Mouse (Mus musculus): ENCODE data around the gene Ndufa4l2. TPM values are rescaled to one million over a fixed set of nuclear protein-coding genes. Genes with fewer than 3 reads are reported as not detected.
A peak's percentile ranks its signal among the peaks of the same experiment; 100 is the strongest.

Ndufa4l2 gene
- polyA plus RNA-seq, 1 experiment = 5.4 TPM

- Histone ChIP-seq H3K27ac (ENCODE audit: insufficient read depth, low read length) (no peak overlapping the region), H3K36me3 (ENCODE audit: control insufficient read depth, insufficient read depth, low read length, poor library complexity, severe bottlenecking) (no peaks in the 10 kb centered on the region), H3K9ac (ENCODE audit: low read depth, poor library complexity, severe bottlenecking) (peak overlapping the region; percentile 51; the same call in 1 of the 2 replicates), H3K4me1 (ENCODE audit: control insufficient read depth, insufficient read depth, low read length) (peaks cover 10% of the 10 kb centered on the region), H3K4me3 (ENCODE audit: low read depth, low read length) (peak overlapping the region; percentile 27), H3K27me3 (ENCODE audit: control insufficient read depth, insufficient read depth, low read length, poor library complexity, severe bottlenecking) (no peaks in the 10 kb centered on the region), H3K9me3 (replicated peaks; ENCODE audit: control insufficient read depth, insufficient read depth, low read length, poor library complexity, severe bottlenecking) (no peaks in the 10 kb centered on the region)
- no peak for TF ChIP-seq POLR2A (IDR thresholded peaks at IDR 0.05; ENCODE audit: insufficient read depth, low read length)
- no peak for TF ChIP-seq CTCF (IDR thresholded peaks at IDR 0.05; ENCODE audit: low read depth, low read length)
- no peak for TF ChIP-seq EP300 (IDR thresholded peaks at IDR 0.05; ENCODE audit: insufficient read depth, low read depth, low read length)
Observed at GRCm38 (mm10) chr10:127512307-127512666, 2.5 kb upstream of the Ndufa4l2 start.

- Histone ChIP-seq H3K4me3 (ENCODE audit: low read depth, low read length) (peak overlapping the region; percentile 27), H3K36me3 (ENCODE audit: control insufficient read depth, insufficient read depth, low read length, poor library complexity, severe bottlenecking) (0 out of 2 replicates have a peak, but pooled peaks cover 3% of the 10 kb centered on the region), H3K9me3 (replicated peaks; ENCODE audit: control insufficient read depth, insufficient read depth, low read length, poor library complexity, severe bottlenecking) (no peaks in the 10 kb centered on the region), H3K27ac (ENCODE audit: insufficient read depth, low read length) (no peak overlapping the region), H3K27me3 (ENCODE audit: control insufficient read depth, insufficient read depth, low read length, poor library complexity, severe bottlenecking) (no peaks in the 10 kb centered on the region), H3K4me1 (ENCODE audit: control insufficient read depth, insufficient read depth, low read length) (peaks cover 10% of the 10 kb centered on the region), H3K9ac (ENCODE audit: low read depth, poor library complexity, severe bottlenecking) (no peak overlapping the region)
- TF ChIP-seq CTCF (IDR thresholded peaks at IDR 0.05; ENCODE audit: low read depth, low read length) (peak; percentile 100), POLR2A (IDR thresholded peaks at IDR 0.05; ENCODE audit: insufficient read depth, low read length) (no peak), EP300 (IDR thresholded peaks at IDR 0.05; ENCODE audit: insufficient read depth, low read depth, low read length) (peak; percentile 74)
Observed at GRCm38 (mm10) chr10:127512813-127513212, 2.0 kb upstream of the Ndufa4l2 start.

- Histone ChIP-seq H3K27me3 (ENCODE audit: control insufficient read depth, insufficient read depth, low read length, poor library complexity, severe bottlenecking) (no peaks in the 10 kb centered on the region), H3K4me1 (ENCODE audit: control insufficient read depth, insufficient read depth, low read length) (peaks cover 10% of the 10 kb centered on the region), H3K9ac (ENCODE audit: low read depth, poor library complexity, severe bottlenecking) (no peak overlapping the region), H3K4me3 (ENCODE audit: low read depth, low read length) (peak overlapping the region; percentile 20; the same call in 1 of the 2 replicates), H3K27ac (ENCODE audit: insufficient read depth, low read length) (no peak overlapping the region), H3K9me3 (replicated peaks; ENCODE audit: control insufficient read depth, insufficient read depth, low read length, poor library complexity, severe bottlenecking) (no peaks in the 10 kb centered on the region), H3K36me3 (ENCODE audit: control insufficient read depth, insufficient read depth, low read length, poor library complexity, severe bottlenecking) (peaks cover 4% of the 10 kb centered on the region)
- TF ChIP-seq EP300 (IDR thresholded peaks at IDR 0.05; ENCODE audit: insufficient read depth, low read depth, low read length) = no peak
- no peak for TF ChIP-seq CTCF (IDR thresholded peaks at IDR 0.05; ENCODE audit: low read depth, low read length)
Observed at GRCm38 (mm10) chr10:127513501-127514091, 1.2 kb upstream of the Ndufa4l2 start.

DNA sequence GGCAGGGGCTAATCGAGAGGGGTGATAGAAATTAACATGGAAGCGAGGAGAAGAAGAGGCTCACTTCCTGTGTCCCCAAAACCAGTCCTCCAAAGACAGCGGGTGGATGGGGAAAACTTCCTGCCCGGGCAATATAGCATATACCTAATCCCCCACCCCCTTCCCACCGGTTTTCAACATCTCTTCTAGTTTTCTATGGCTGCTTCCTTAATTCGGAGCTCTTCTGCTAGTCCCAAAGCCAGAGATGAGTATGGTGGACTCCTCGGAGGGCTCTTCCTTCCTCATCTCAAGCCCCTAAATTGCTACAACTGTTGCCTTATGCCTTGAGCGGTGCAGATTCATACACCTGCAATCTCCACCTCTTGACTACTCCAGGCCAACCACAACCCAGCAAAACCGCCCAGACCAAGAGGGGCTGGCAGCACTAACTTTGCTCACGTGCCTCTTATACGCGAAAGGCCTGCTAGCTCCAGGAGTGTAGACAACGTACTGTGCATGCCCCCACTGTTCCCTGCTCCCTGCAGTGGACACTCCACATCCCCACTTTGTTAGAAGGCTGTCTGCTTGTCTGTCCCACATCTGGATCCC is 562 bp upstream of the Ndufa4l2 start:
- Histone ChIP-seq H3K4me3 (ENCODE audit: low read depth, low read length) (peak overlapping the region; percentile 7; the same call in 1 of the 2 replicates), H3K27me3 (ENCODE audit: control insufficient read depth, insufficient read depth, low read length, poor library complexity, severe bottlenecking) (no peaks in the 10 kb centered on the region), H3K9me3 (replicated peaks; ENCODE audit: control insufficient read depth, insufficient read depth, low read length, poor library complexity, severe bottlenecking) (no peaks in the 10 kb centered on the region), H3K27ac (ENCODE audit: insufficient read depth, low read length) (no peak overlapping the region), H3K4me1 (ENCODE audit: control insufficient read depth, insufficient read depth, low read length) (peaks cover 10% of the 10 kb centered on the region), H3K9ac (ENCODE audit: low read depth, poor library complexity, severe bottlenecking) (no peak overlapping the region), H3K36me3 (ENCODE audit: control insufficient read depth, insufficient read depth, low read length, poor library complexity, severe bottlenecking) (peaks cover 4% of the 10 kb centered on the region)
- TF ChIP-seq EP300 (IDR thresholded peaks at IDR 0.05; ENCODE audit: insufficient read depth, low read depth, low read length) (no peak), POLR2A (IDR thresholded peaks at IDR 0.05; ENCODE audit: insufficient read depth, low read length) (no peak), CTCF (IDR thresholded peaks at IDR 0.05; ENCODE audit: low read depth, low read length) (no peak)

DNA sequence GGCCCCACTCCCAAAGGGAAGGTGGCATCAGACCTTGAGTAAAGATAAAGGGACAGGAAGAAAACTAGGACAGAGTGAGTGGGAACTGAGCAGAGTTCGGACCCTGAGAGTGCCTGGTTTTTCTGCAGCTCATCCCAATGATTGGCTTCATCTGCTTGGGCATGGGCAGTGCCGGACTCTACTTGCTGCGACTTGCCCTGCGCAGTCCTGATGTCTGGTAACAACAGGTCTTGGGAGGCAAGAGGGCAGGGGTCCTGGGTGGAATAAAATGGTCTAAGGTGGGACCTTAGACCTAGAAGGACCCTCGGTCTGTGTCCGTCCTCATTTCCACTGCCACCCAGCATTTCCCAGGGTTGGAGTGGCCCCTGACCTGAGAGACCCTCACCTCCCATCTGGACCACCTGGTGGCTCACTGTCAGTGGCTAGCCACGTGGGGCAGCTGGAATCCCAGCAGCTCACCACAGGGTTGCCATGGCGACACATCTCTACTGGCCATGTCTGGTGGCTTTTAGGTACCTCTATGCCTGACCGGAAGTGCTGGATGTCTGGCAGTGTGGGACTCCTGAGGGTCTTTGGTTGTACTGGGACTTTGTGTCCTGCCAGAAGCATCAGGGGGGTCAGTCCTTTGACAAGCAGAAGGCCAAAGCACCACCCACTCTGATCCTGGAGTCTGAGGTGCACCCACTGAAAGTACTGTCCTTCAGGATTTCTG is 660 bp downstream of the Ndufa4l2 start:
- Histone ChIP-seq H3K4me3 (ENCODE audit: low read depth, low read length) (peak overlapping the region; percentile 68), H3K27me3 (ENCODE audit: control insufficient read depth, insufficient read depth, low read length, poor library complexity, severe bottlenecking) (no peaks in the 10 kb centered on the region), H3K9me3 (replicated peaks; ENCODE audit: control insufficient read depth, insufficient read depth, low read length, poor library complexity, severe bottlenecking) (no peaks in the 10 kb centered on the region), H3K4me1 (ENCODE audit: control insufficient read depth, insufficient read depth, low read length) (peaks cover 8% of the 10 kb centered on the region), H3K36me3 (ENCODE audit: control insufficient read depth, insufficient read depth, low read length, poor library complexity, severe bottlenecking) (peaks cover 9% of the 10 kb centered on the region), H3K9ac (ENCODE audit: low read depth, poor library complexity, severe bottlenecking) (no peak overlapping the region), H3K27ac (ENCODE audit: insufficient read depth, low read length) (no peak overlapping the region)
- no peak for TF ChIP-seq EP300 (IDR thresholded peaks at IDR 0.05; ENCODE audit: insufficient read depth, low read depth, low read length)
- TF ChIP-seq CTCF (IDR thresholded peaks at IDR 0.05; ENCODE audit: low read depth, low read length) = no peak
- no peak for TF ChIP-seq POLR2A (IDR thresholded peaks at IDR 0.05; ENCODE audit: insufficient read depth, low read length)
